Mouse (Mus musculus) heart, postnatal 36 days (tissue): ENCODE data around the gene Rcn3. TPM values are rescaled to one million over a fixed set of nuclear protein-coding genes. Genes with fewer than 3 reads are reported as not detected.
A peak's percentile ranks its signal among the peaks of the same experiment; 100 is the strongest.
"Not testable (repeated sequence)": the region's sequence is repeated elsewhere in the genome, so short reads cannot be mapped to it uniquely, and the experiment has no call there.

Experiments used
- DNase-seq, 2 experiments: peaks; one replicate each; pipeline ENCODE4 v3.0.0; 2021 to 2022
- intact Hi-C: fragments of 180-260 bp; cut with DNase I; formaldehyde crosslinking; loops from one replicate; pipeline ENCODE4 v1.15.1; 2025
- total RNA-seq, 2 experiments: library from RNA; stranded (reverse); gene quantifications; 2 replicates each; pipeline ENCODE4 v1.2.3; 2021

Gene Rcn3
- total RNA-seq, 2 experiments from 2014 or later = 26.4 to 28.1 TPM

GRCm38 (mm10) chr7:45102940-45103585 lies 11.0 kb upstream of the Rcn3 start:
- intact Hi-C loops = loop anchor here (1.0 to 2.0 kb wide), 3 partner anchors 11 to 22 kb away; partner anchors contain the start of gene Rcn3
- DNase-seq = no peak

GRCm38 (mm10) chr7:45102441-45102840 lies 10.4 kb upstream of the Rcn3 start:
- intact Hi-C loops = loop anchor here (2.0 kb wide), 2 partner anchors 18 to 22 kb away; no protein-coding TSS in a partner anchor

GRCm38 (mm10) chr7:45100046-45100445 lies 8.0 kb upstream of the Rcn3 start:
- intact Hi-C loops = no loop called here
- DNase-seq = no peak

More at GRCm38 (mm10) chr7:45102441-45102840, 10.4 kb upstream of the Rcn3 start:
- DNase-seq = no peak

- no peak for DNase-seq
- intact Hi-C loops = no loop called here
Observed at GRCm38 (mm10) chr7:45098541-45099240, 6.7 kb upstream of the Rcn3 start.

GRCm38 (mm10) chr7:45097479-45097878 lies 5.5 kb upstream of the Rcn3 start:
- no peak for DNase-seq
- intact Hi-C loops = no loop called here

GRCm38 (mm10) chr7:45095965-45096364 lies 3.9 kb upstream of the Rcn3 start:
- DNase-seq, intact Hi-C loops: not testable (repeated sequence)

GRCm38 (mm10) chr7:45095367-45095766 lies 3.3 kb upstream of the Rcn3 start:
- peak in 1 of 2 experiments; percentile 17 for DNase-seq
- intact Hi-C loops = no loop called here

- intact Hi-C loops = no loop called here
- no peak for DNase-seq
Observed at GRCm38 (mm10) chr7:45094121-45094520, 2.1 kb upstream of the Rcn3 start.

GRCm38 (mm10) chr7:45093516-45093905 lies 1.5 kb upstream of the Rcn3 start:
- DNase-seq = no peak
- intact Hi-C loops = no loop called here

- intact Hi-C loops = loop anchor here (1.0 kb wide), 1 partner anchor 10 kb away; the partner anchor contains the start of gene Fcgrt
- DNase-seq = no peak
Observed at GRCm38 (mm10) chr7:45092828-45093515, 951 bp upstream of the Rcn3 start.

GRCm38 (mm10) chr7:45091001-45091990 lies 725 bp downstream of the Rcn3 start:
- intact Hi-C loops = no loop called here
- DNase-seq = no peak

- intact Hi-C loops = no loop called here
- no peak for DNase-seq
Observed at GRCm38 (mm10) chr7:45090251-45090977, 1.6 kb downstream of the Rcn3 start.

- intact Hi-C loops = no loop called here
- no peak for DNase-seq
Observed at GRCm38 (mm10) chr7:45088597-45088996, 3.4 kb downstream of the Rcn3 start.

- no peak for DNase-seq
- intact Hi-C loops = no loop called here
Observed at GRCm38 (mm10) chr7:45086084-45086483, 5.9 kb downstream of the Rcn3 start.

GRCm38 (mm10) chr7:45083300-45083890 lies 8.6 kb downstream of the Rcn3 start:
- DNase-seq = no peak
- intact Hi-C loops = loop anchor here (5.0 kb wide), 1 partner anchor 39 kb away; the partner anchor contains the start of gene Rps11

- peak; percentile 63 to 69 for DNase-seq
- intact Hi-C loops = loop anchor here (5.0 kb wide), 1 partner anchor 40 kb away; the partner anchor contains the start of gene Rps11
Observed at GRCm38 (mm10) chr7:45082401-45083299, 9.4 kb downstream of the Rcn3 start.

- no peak for DNase-seq
- intact Hi-C loops = loop anchor here (2.0 to 5.0 kb wide), 2 partner anchors 22 to 41 kb away; partner anchors contain the start of genes Fcgrt and Rps11
Observed at GRCm38 (mm10) chr7:45081016-45081415, 11.0 kb downstream of the Rcn3 start.

- peak; percentile 94 to 99 for DNase-seq
- intact Hi-C loops = loop anchor here (1.0 to 5.0 kb wide), 5 partner anchors 23 to 217 kb away; partner anchors contain the start of genes Fcgrt, Flt3l, Gm45713 and Rps11
Observed at GRCm38 (mm10) chr7:45079856-45080255, 12.2 kb downstream of the Rcn3 start.
